ENCODE assay signal across 8 mouse cellular contexts in the genomic region with DNA sequence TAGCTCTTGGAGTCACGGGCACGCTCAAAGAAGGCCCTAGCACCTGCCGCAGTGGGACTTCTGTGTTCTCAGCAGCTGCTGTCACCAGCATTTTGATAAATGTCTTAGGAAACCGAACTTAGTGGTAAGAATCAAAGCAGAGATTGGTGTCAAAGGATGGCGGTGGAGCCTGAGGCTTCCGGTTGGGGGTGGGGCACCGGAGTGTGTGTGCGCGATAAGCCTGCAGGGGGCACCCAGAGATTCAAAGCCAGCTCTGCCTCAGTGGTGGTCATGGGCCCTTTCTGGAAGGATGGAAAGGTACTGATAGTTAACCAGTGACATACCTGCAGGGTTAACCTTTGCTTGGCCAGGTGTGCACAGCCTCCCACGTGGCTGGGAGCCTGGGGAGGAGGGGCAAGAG. TPM values are rescaled to one million over a fixed set of nuclear protein-coding genes. Genes with fewer than 3 reads are reported as not detected.
DNase-seq lines count a peak whose midpoint lies in the region; ATAC-seq lines count a peak whose summit lies in the region.

No protein-coding gene starts in this region.

- WGBS in heart, embryonic 14.5 days, result 18% methylated on average over 10 of the region's 10 CpGs
- 21% methylated on average over 10 of the region's 10 CpGs for WGBS in forebrain, embryonic 16.5 days
- 19% methylated on average over 10 of the region's 10 CpGs for whole genome bisulfite sequencing in limb, embryonic 11.5 days
- WGBS in midbrain, embryonic 14.5 days, result 14% methylated on average over 10 of the region's 10 CpGs

- H3K27me3 ChIP-seq in heart, embryonic 14.5 days (ENCODE audit: control insufficient read depth, insufficient read depth, low read length), result no peaks in the 10 kb centered on the region
- no peaks in the 10 kb centered on the region for H3K27me3 ChIP-seq in forebrain, embryonic 16.5 days (replicated peaks; ENCODE audit: control insufficient read depth, insufficient read depth, low read length)
- H3K27me3 ChIP-seq in limb, embryonic 11.5 days (ENCODE audit: control insufficient read depth, insufficient read depth, low read length), result no peaks in the 10 kb centered on the region
- H3K27me3 ChIP-seq in midbrain, embryonic 14.5 days (ENCODE audit: control insufficient read depth, insufficient read depth, low read length), result no peaks in the 10 kb centered on the region

- H3K9ac ChIP-seq in heart, embryonic 14.5 days (ENCODE audit: low read length), result no peak overlapping the region
- no peak overlapping the region for H3K9ac ChIP-seq in forebrain, embryonic 16.5 days (replicated peaks; ENCODE audit: low read depth, low read length)
- H3K9ac ChIP-seq in limb, embryonic 11.5 days (ENCODE audit: low read length), result no peak overlapping the region
- H3K9ac ChIP-seq in midbrain, embryonic 14.5 days (replicated peaks; ENCODE audit: low read length), result no peak overlapping the region

- no peak overlapping the region for H3K4me3 ChIP-seq in heart, embryonic 14.5 days (ENCODE audit: control insufficient read depth in 1 of 2, insufficient read depth in 1 of 2, low read depth in 1 of 2, low read length in 2 of 2)
- no peak overlapping the region for H3K4me3 ChIP-seq in forebrain, embryonic 16.5 days (replicated peaks; ENCODE audit: low read length)
- H3K4me3 ChIP-seq in limb, embryonic 11.5 days (ENCODE audit: low read depth, low read length), result no peak overlapping the region
- H3K4me3 ChIP-seq in midbrain, embryonic 14.5 days (replicated peaks; ENCODE audit: low read depth, low read length), result no peak overlapping the region

- peak overlapping the region; percentile 12 for H3K4me2 ChIP-seq in heart, embryonic 14.5 days (ENCODE audit: low read length)
- H3K4me2 ChIP-seq in forebrain, embryonic 16.5 days (ENCODE audit: low read length), result no peak overlapping the region
- peak overlapping the region; percentile 16 for H3K4me2 ChIP-seq in limb, embryonic 11.5 days (ENCODE audit: low read depth, severe bottlenecking)
- peak overlapping the region; percentile 31 for H3K4me2 ChIP-seq in midbrain, embryonic 14.5 days (ENCODE audit: low read length)

- no peak overlapping the region for H3K27ac ChIP-seq in heart, embryonic 14.5 days (replicated peaks in 1 of 2; ENCODE audit: control insufficient read depth in 1 of 2, insufficient read depth in 1 of 2, low read depth in 2 of 2, low read length in 2 of 2)
- no peak overlapping the region for H3K27ac ChIP-seq in forebrain, embryonic 16.5 days (ENCODE audit: low read length)
- no peak overlapping the region for H3K27ac ChIP-seq in limb, embryonic 11.5 days (replicated peaks; ENCODE audit: low read depth, low read length)
- H3K27ac ChIP-seq in midbrain, embryonic 14.5 days (replicated peaks; ENCODE audit: low read depth, low read length), result no peak overlapping the region

- peaks cover 14 to 21% of the 10 kb centered on the region in 2 experiments for H3K4me1 ChIP-seq in heart, embryonic 14.5 days (ENCODE audit: control insufficient read depth in 2 of 2, insufficient read depth in 2 of 2, low read length in 2 of 2)
- peaks cover 10% of the 10 kb centered on the region for H3K4me1 ChIP-seq in forebrain, embryonic 16.5 days (replicated peaks; ENCODE audit: control insufficient read depth, insufficient read depth, low read length)
- 0 out of 2 replicates have a peak, but pooled peaks cover 5% of the 10 kb centered on the region for H3K4me1 ChIP-seq in limb, embryonic 11.5 days (ENCODE audit: control insufficient read depth, insufficient read depth, low read length)
- H3K4me1 ChIP-seq in midbrain, embryonic 14.5 days (ENCODE audit: control insufficient read depth, insufficient read depth, low read length), result peaks cover 10% of the 10 kb centered on the region; the same call in 1 of the 2 replicates

- H3K9me3 ChIP-seq in heart, embryonic 14.5 days (ENCODE audit: control insufficient read depth, low read length), result no peaks in the 10 kb centered on the region
- H3K9me3 ChIP-seq in forebrain, embryonic 16.5 days (ENCODE audit: control insufficient read depth, low read length), result no peaks in the 10 kb centered on the region
- H3K9me3 ChIP-seq in limb, embryonic 11.5 days (ENCODE audit: control insufficient read depth, low read length), result no peaks in the 10 kb centered on the region
- H3K9me3 ChIP-seq in midbrain, embryonic 14.5 days (ENCODE audit: control insufficient read depth, low read length), result no peaks in the 10 kb centered on the region

- ATAC-seq in heart, embryonic 14.5 days (ENCODE audit: insufficient number of reproducible peaks, insufficient read depth, low FRiP score, low read depth), result no peak
- peak; percentile 50 for ATAC-seq in forebrain, embryonic 16.5 days
- ATAC-seq in limb, embryonic 11.5 days (ENCODE audit: insufficient number of reproducible peaks, low FRiP score, low TSS enrichment, low read depth), result peak; percentile 54; the same call in 1 of the 2 replicates
- ATAC-seq in midbrain, embryonic 14.5 days (ENCODE audit: low FRiP score, low TSS enrichment), result no peak; the same call in 1 of the 2 replicates

- H3K36me3 ChIP-seq in heart, embryonic 14.5 days (ENCODE audit: control insufficient read depth, insufficient read depth, low read length), result peaks cover 19% of the 10 kb centered on the region
- H3K36me3 ChIP-seq in forebrain, embryonic 16.5 days (ENCODE audit: control insufficient read depth, insufficient read depth), result no peaks in the 10 kb centered on the region
- H3K36me3 ChIP-seq in limb, embryonic 11.5 days (ENCODE audit: control insufficient read depth, insufficient read depth, low read length), result no peaks in the 10 kb centered on the region
- peaks cover 9% of the 10 kb centered on the region for H3K36me3 ChIP-seq in midbrain, embryonic 14.5 days (ENCODE audit: control insufficient read depth, insufficient read depth, low read length)

- no peak for DNase-seq in heart, adult 18-20 months
- DNase-seq in T-cell, adult 2 months (ENCODE audit: low spot score), result peak; percentile 76
- DNase-seq in limb, embryonic 11.5 days (ENCODE audit: low spot score), result peak; percentile 51
- peak; percentile 71 for DNase-seq in midbrain, embryonic 14.5 days
- peak; percentile 91 for DNase-seq in thymus, postnatal 4 days
- DNase-seq in urinary bladder, postnatal 4 days (ENCODE audit: low spot score in 2 of 2), result no peak

RNA-seq across cellular contexts. Expression of a gene that starts 21.0 kb away (rescaled TPM):
- 807 and 810 TPM in 2 replicates for polyA plus RNA-seq in heart, embryonic 14.5 days (2014; fragmentation: Nextera tagmentation; extraction: Ambion mirVana)
- total RNA-seq in heart, adult 18-20 months (2021), result over 10,000 TPM; 19,183 to 21,770 TPM
- polyA plus RNA-seq in forebrain, embryonic 16.5 days (2015; fragmentation: Nextera tagmentation; extraction: Ambion mirVana), result 0.91 TPM in 1 of 2 replicates, not detected in the other
- 2.1 and 2.2 TPM in 2 replicates for polyA plus RNA-seq in limb, embryonic 11.5 days (2014; fragmentation: Nextera tagmentation; extraction: Ambion mirVana)
- 0.57 and 1.2 TPM in 2 replicates for polyA plus RNA-seq in midbrain, embryonic 14.5 days (2014; fragmentation: Nextera tagmentation; extraction: Ambion mirVana)

RNA-seq across cellular contexts. Expression of a gene that starts 27.0 kb away (rescaled TPM):
- polyA plus RNA-seq in heart, embryonic 14.5 days (2014; fragmentation: Nextera tagmentation; extraction: Ambion mirVana), result 0.19 TPM in 2 replicates
- 1 to 10 TPM; 1.3 to 3.1 TPM for total RNA-seq in heart, adult 18-20 months (2021)
- polyA plus RNA-seq in forebrain, embryonic 16.5 days (2015; fragmentation: Nextera tagmentation; extraction: Ambion mirVana), result not detected in 2 replicates
- not detected in 2 replicates for polyA plus RNA-seq in limb, embryonic 11.5 days (2014; fragmentation: Nextera tagmentation; extraction: Ambion mirVana)
- polyA plus RNA-seq in midbrain, embryonic 14.5 days (2014; fragmentation: Nextera tagmentation; extraction: Ambion mirVana), result 0.15 TPM in 1 of 2 replicates, not detected in the other

Comparison
In these comparisons a context has a peak if more than half of its experiments do, and no peak if none do; other contexts are left out.
1. ATAC-seq: peak in forebrain, embryonic 16.5 days (single experiment) and limb, embryonic 11.5 days (single experiment); none in heart, embryonic 14.5 days (single experiment) and midbrain, embryonic 14.5 days (single experiment).
2. DNase-seq: peak in T-cell, adult 2 months (single experiment), limb, embryonic 11.5 days (single experiment), midbrain, embryonic 14.5 days (single experiment) and thymus, postnatal 4 days (single experiment); none in heart, adult 18-20 months (0 of 2) and urinary bladder, postnatal 4 days (0 of 2).
3. RNA of a gene that starts 21.0 kb away (polyA plus RNA-seq): 807 to 810 TPM in heart, embryonic 14.5 days; 2.1 to 2.2 TPM in limb, embryonic 11.5 days, 0.57 to 1.2 TPM in midbrain, embryonic 14.5 days and 0.91 TPM in forebrain, embryonic 16.5 days; every median in the first group is over 100 times any median in the second.